Mouse (Mus musculus) retina, postnatal 1 day (tissue): ENCODE measurements at regions not wholly inside any gene's neighbourhood (a gene's known extent, or its start where the extent isn't known, plus 50 kb on each side); places are given as distances from the start of the nearest gene placed in this dataset.

Experiments
- DNase-seq: peaks from one replicate; pipeline ENCODE4 v3.0.0-alpha.2; 2012

DNA sequence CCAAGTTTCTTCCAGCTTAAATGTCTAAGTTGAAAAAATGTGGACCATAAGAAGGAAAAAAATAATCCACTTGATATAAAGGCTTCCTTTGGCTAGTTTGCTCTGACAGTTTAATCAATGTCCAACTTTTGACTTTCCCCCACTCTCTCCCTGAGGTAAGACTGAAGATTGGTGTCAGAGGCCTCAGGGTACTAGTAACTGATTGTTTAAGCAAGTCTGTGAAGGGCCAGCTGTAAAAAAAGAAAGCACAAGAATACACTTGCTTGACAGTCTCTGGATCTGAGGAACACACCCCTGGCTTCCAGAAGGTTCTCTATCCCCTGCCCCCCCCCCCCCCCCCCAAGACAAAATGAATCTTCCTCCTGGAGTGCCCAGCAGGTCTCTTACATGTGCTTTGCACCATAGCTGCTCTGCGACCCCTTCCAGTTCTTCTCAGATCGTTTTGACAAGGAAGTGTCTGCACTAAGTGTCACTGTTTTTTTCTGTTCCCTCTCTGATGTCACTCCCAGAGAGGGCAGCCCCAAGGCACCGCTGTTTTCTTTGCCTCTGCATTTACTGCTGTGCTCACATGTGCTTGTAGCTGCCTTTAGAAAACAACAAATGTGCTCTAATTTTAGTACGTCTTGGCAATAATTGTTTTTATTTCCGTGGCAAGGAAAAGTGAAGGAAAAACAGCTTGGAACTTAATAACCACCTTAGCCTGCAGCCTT is 462.1 kb upstream of the Nr2f2 start:
- DNase-seq: no peak

DNA sequence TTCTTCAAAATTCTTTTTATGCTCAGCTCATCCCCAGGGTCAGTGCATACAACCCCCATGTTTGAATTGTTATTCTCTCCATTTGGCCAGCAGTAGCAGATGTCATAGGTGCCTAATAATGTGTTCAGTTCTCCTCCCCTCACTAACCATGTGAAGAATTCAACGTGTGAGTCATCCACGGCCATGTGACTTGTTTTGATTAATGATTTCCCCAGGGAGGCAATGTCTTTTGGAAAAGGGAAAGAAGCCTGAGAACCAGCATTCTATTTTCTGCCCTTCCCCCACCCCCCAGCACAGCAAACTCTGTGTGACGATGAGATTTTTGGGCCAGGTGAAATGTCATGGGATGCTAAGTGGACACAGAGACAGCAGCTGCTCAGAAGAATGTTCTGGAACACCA is 459.5 kb upstream of the Nr2f2 start:
- DNase-seq: no peak

DNA sequence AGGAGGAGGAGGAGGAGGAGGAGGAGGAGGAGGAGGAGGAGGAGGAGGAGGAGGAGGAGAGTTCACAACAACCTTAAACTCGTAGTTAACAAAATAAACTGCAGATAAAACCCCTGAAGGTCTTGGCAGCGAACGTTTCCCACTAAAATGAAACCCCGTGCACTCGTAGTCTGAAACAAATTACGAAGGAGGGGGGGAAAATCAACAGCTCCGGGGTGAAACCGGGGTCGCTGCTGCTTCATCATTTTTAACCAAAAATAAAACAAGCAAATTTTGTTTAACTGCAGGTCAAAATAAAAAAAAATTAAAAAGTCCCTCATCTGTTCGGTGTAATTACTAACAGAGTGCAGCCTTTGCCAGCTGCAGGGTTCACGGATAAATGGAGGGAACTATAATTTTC is 456.5 kb upstream of the Nr2f2 start:
- DNase-seq: no peak

DNA sequence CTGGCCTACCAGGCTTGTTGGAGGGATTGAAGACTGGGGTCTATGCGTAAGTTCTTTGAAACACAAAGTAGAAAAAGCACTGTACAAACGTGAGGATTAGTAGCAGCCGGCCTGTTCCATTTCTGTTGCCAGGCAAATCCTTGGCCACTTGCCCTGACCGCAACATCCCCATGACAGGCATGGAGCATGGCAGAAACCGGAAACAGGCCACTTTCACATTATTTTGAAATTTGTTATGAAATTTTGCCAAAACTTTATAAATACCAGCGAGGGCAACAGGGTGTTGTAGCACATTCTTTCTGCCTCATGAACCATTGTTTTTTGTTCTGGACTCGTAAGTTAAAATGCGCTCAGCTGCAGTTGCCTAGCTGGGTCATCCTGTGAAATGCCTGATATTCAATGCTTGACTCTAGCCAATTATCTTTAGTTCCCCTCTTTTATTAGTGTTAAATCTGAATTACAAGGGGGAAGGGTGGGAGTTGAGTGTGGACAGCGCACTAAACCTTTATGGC is 455.8 kb upstream of the Nr2f2 start:
- DNase-seq: peak; percentile 4

DNA sequence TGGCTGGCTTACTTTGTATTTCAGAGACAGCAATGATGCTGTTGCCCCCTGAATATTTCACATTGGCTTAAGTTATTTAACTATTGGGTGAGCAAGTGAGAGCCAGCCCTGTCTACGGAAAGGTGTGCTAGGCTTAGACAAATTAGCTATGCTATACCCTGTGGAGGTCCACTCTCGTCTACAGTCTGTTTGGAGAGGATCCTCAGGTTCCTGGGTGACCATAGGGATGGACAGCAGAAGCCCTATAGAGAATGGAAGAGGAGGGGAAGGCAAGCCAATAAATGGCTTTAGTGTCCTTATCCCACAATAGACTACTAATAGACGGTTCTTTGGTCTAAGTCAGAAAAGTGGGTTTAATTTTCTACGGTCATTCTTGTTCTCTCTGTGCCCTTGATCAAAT is 455.3 kb upstream of the Nr2f2 start:
- no peak for DNase-seq

DNA sequence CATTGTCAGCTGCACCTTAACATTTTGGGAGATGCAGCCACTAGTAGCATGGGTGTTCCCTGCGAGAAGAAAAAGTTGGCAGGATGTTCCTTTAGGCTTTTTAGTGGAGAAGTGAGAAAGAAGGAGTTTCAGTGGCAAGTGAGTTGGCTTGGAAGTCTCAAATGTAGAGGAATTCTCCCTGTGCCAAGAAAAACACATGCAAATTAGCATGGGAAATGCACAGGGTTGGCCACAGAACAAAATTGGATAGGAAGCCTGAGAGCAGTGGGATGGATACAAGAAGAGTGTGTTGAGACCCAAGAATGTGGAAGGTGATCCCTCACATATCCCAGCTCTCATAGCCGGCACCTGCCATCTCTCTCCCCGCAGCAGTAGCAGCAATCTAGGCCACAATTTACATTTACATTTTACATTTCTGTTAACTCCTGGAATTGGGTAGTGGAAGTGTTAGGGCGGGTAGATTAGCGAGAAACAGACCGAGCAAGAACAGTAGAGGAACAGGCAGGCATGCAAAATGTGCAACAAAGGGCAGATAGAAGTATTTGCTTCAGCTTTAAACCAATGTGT is 450.9 kb upstream of the Nr2f2 start:
- no peak for DNase-seq

DNA sequence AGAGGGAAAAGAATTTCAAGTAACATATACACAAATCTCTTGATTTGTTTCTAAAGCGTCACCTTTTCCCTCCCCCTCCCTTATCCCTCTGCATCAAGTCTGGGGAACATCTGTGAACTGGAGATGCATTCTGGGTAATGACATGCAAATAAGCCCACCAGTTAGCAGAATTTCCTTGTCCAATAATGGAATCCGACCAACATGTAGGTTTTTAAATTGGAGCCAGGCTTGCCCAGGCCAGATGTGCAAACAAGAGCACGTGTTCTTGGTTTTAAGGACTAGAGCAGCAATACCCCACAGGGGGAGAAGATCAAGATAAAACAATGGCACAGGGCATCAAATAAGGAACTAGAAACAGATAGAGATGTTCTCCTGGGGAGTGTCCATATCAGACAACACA is 447.9 kb upstream of the Nr2f2 start:
- DNase-seq: no peak

DNA sequence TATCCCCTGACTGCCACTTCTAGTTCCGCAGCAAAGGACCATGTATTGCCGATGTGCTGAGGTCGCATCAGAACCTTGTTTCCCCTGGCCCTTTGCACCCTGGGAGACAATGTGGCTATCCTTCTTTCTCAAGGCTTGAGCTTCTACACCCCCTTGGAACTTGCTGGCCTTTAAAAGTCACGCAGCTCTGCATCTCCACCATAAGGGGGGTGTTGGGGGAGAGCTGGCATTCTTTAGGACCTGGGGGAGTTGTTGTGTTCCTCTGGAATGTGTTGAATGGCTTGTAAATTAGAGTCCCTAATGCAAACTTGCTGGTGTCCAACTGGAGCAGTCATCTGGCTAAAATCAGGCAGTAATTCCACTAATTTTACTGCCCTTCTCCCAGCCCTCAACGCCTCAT is 446.6 kb upstream of the Nr2f2 start:
- DNase-seq: no peak

DNA sequence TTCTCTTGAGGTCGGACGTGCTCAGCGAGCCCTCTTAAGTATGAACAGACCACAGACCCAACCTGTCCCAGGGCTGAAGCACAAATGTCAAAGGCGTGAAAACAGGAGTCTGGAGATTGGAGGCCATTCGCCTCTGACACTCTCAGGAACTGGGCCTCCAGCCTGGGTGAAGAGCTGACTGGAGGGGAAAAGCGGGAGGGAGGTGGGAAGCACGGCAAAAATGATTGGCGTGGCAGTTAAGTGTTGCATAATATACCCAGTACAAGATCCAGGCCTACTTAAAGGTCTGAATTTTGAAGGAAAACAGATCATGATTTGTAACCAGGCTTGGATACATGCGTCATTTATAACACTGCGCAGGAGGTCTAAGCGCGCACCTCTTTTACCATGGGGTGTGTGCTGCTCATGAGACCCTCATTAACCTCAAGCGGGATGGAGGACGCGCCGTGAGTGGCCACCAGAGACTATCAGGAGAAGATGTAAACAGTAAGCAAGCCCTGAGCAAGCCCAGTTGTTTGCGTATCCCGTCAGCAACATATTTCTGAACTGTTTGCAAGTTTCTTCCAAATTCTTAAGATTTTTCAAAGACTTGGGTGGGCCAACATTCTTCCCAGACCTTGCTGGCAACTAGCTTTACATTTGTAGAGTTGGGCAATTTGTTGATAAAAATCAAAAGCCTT is 444.0 kb upstream of the Nr2f2 start:
- DNase-seq: no peak

DNA sequence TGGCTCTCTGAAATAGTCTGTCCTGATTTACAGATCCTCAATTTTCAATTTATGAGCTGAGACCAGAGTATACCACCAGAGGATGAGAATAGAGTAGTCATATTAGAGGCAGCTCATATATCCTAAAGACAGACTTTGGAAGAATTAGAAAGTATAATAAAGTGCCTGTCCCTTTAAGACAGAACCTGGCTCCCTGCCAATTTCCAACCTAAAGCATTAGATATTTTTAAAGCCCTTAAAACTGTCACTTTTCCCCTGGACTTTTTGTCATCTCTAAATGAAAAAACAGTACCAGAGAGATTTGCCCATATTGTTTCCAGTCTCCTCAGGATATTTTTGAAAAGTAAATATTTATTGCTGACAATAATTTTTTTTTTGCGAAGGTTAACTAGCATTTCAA is 437.7 kb upstream of the Nr2f2 start:
- DNase-seq: peak; percentile 19

DNA sequence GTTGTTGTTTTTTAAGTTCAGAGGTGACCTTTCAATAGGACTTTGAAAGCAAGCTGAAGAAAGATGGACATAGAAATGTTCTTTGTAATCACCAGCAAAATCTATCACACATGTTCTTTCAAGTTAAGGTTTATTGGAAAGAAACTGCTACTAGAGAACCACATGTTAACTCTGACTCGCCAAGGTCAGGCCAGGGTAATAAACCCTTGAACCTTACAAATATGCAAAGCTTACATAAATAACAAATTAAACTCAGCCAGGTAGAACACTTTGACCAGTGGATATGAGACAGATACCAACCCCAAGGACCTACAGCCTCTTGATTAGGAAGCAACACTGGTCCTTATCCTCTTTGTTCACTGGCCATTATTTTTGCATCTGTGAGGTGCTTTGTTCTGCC is 433.4 kb upstream of the Nr2f2 start:
- no peak for DNase-seq

DNA sequence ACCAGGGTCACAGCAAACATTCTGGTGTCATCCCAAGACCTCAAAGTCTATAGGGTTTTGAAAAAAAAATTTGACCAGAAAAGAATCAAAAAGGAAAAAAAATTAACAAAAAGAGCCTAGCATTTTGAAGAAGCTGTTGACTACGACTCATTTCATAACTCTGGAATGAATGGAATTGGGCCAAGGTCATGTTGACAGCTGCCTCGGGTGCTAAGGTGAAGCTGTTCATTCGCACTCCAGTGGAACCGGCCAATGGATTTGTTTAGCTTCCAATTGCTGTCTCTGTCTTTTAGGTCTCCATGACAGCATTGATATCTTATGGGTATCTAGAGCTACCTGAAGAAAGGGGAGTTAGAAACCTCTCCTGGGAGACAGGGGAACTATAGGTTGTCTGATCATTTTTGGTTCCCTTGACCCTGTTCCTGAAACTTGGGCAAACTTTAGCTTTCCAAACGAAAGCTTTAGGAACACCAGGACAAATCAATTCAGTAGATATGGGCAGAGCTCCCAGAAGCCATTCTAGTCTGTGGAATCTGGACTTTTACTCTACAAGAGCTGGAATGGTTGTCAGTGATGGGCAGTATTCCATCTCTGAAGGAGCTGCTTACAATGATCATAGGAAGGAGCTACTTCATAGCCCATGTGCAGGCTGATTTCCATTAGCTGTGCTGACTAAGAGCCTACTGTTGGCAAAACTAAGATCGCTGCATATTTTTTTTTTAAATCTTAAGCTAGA is 432.7 kb upstream of the Nr2f2 start:
- no peak for DNase-seq

DNA sequence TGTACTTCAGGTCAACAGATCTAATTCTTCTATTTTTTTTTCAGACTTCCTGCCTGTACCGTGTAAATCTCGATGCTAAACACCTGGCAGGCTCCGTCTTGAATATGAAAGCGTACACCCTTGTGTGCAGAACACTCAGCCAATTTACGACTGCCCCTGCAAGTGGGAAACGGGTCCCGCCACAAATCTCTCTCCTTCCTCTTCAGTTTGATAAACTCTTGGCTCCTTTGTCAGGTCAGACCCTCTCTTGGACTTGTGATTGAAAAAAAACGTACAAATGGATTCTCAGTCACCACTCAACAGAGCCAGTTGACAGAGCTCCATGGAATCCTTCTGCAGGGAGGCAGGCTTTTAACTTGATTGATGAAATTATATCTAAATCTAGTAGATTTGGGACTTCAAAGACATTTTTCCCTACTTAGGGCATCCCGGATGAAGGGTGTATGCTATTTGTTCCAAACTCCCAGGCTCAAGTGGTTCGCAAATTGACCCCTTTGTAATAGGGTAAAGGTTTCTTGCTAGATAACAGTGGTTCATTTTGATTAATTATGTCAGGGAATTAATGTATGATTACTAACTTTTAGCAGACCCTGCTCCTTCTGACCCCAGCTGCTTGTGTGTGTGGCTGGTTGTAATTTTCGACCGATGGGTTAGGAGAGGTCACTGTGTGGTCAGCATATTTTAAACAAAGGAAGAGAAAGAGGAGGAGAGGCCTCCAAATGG is 429.7 kb upstream of the Nr2f2 start:
- no peak for DNase-seq

DNA sequence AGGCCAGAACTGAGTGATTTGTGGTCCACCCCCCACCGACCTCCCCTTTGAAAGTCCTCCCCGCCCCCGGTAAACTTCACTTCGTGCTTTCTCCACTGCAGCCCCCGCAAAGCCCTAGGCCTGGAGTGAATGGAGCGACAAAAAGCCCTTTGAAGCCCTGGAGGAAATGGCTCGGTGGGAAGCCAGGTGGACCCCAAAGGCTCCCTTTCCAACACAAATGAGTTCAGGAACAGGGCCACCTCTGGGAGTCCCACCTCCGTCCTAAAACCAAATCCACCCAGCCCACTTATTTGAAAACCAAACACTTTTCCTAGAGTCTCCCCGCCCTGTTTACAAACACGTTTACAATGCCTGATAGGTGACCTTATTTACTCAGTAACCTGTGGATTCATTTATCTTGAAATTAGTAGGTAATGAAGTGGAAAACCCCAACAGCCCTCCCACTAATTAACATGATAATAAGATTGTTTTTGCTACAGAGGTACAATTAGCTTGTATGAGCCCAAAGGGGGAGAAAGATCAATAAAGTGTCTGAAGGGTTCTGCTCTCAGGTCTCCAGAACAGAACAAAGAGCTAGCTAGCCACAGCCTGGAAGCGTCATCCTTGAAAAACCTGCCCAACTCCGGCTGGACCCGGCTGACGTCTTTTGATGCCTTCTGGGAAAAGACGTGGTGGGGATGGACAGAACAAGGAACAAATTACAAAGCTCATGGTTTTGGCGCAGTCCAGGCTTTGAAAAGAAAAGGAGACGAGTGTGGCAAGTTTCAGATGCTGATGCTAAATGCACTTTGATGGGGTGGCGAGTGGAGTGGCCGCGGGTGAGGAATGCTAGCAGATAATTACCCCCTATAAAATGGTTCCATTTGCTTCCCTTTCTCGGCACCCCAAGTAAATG is 422.6 kb upstream of the Nr2f2 start:
- DNase-seq: peak; percentile 51

DNA sequence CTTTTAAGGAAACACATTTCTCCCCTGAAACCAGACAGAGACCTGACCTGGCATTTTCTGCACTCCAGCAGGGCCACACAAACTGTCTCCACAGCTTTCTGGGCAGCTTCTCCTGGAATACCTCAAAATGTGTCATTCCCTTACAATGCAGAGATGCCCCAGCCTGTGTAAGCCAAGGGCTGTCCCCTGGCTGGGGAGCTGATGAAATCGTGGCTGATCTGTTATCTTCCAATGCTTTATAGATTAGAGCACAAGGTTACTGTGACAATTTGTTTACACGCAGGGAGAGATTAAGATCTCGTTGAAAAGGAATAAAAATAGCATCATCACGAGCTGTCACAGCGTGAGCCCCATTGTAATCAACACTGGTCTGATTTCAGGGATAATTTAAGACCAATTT is 421.4 kb upstream of the Nr2f2 start:
- no peak for DNase-seq

DNA sequence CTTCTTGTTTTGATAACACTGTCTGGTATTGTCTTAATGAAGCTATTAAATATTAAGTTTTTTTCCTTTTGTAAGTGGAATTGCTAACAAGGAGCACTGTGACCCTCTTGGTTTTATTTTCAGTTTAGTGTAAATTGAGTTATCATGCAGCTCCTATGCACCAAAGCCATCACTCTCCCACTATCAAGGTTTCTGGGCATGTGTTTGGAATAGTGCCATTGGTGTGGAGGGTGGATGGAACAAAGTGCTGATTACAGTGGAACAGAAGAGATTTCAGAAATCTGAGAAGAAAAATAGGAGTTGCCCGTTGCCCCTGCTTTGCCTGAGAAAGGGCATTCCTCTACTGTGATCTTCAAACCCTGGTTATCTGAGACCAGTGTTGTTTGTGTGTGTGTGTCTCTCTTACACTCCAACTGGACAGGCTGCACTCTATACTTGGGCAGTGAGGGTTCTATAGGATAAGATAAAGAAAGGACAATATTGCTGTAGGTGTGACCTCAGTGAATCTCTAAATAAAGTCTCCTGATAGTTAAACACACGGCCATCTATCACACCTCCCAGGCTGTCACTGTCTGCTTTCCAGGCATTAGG is 414.3 kb upstream of the Nr2f2 start:
- DNase-seq: no peak

DNA sequence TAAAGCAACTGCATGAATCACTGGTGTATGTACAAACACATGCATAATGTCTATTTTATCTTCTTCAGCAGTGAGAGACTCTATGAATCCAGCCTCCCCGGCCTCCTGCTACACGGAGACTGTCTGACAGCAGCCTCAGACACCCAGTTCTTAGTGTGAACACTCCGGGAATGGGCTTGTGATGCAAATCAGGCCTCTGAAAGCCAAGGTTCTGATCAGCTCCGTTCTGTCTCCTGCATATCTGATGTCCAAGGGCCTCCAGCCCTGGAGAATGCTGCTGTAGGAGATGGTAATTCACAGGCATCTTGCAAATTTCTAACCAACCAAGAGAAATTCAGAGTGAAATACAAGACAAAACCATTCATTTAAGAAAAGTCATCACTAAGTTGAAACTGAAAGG is 411.2 kb upstream of the Nr2f2 start:
- no peak for DNase-seq

DNA sequence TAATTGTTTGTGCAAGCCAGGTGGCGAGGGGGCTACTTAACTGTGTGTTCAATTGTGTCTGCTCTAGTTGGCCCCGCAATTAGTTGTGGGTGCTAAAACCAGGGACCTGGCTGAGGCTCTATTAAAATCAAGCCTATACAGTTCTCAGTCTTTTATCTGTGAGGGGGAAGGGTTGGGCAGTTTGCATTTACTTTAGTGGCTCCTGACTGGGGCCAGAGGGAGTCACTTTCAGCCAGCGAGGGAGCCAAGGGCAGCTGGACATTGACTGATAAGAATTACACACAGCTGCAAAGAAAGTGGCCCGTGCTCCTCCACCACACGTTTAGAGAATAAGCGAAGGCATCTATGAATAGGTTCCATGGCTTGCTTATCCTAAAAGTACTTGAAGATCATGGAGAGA is 403.1 kb upstream of the Nr2f2 start:
- DNase-seq: no peak

DNA sequence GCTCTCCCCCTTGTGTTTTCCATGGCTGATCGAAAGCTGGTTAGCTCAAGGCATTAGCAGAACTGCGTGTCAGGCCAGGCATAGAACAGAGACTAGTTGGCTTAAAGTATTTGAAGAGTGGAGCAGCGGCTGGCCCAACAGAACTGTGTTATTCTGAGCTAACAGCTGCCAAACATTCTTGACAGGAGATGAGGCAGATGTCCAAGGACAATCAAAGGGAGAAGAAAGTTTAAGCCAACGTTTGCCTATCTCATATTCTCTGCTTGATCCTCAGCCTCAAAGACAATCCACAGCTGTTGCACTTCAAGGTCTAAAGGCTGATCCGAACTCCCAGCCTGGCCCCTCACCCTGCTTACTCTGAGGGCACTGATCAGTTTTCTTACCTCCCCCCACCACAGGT is 401.2 kb upstream of the Nr2f2 start:
- DNase-seq: peak; percentile 21

DNA sequence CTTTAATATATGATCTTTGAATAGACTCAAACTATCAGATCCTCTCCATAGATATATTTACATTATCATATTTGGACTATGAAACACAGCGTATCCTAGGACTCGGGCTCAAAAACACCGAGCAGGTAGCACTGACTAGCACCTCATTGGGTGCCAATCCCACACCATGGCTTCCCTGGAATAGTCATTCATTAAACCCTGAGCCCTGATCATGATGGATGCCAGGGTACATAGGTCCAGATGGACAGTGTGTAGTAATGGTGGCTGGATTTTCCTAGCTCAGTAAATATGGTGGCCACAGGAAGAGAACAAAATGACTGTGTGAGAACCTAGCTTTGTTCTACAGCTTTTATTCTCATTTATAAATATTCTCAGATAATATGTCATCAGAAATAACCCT is 390.1 kb upstream of the Nr2f2 start:
- no peak for DNase-seq

DNA sequence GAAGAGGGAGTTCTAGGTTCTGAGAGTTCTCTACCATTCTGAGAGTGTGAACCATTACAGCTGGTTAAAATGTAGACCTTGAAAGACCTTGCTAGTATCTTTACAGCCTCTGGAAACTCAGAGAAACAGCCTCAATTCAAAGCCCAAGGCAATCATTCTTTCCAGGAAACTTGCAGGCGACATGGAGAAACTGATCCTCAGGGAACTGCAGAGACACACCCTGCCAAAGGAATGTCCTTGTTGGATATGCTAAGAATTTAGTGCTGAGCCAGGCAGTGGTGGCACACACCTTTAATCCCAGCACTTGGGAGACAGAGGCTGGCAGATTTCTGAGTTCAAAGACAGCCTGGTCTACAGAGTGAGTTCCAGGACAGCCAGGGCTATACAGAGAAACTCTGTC is 388.3 kb upstream of the Nr2f2 start:
- no peak for DNase-seq

DNA sequence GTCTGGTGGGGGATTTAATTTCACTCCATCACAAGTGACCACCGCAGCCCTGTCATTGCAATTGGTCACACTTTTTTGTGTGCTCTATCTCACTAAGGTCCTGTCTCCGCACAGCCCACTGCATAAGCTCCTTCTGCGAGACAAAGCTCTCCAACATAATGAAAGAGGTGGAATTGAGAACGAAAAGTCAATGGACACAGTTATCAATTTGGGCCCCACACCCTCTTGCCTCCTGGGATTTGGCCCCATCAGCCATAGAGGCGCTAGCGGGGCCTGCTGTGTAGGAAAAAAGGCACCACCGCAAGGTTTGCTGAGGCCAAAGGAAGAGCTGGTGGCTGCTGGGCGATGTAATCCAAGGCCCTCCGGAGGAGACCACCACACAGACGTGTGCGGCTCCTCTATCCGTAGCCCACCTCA is 386.3 kb upstream of the Nr2f2 start:
- DNase-seq: no peak
